Mouse (Mus musculus) forebrain, embryonic 14.5 days (tissue): ENCODE measurements around the gene Fxyd6. TPM values are rescaled to one million over a fixed set of nuclear protein-coding genes. Genes with fewer than 3 reads are reported as not detected.

Experiments
- ATAC-seq: fragments of 200-750 bp; cut with Nextera tagmentation; 2 replicates; pipeline ENCODE4 v1.8.0; 2017; ENCODE audit warnings: mild to moderate bottlenecking, moderate library complexity
- DNase-seq: peaks from one replicate; pipeline ENCODE4 v3.0.0-alpha.2; 2015; ENCODE audit warnings: low spot score
- H3K27ac ChIP-seq: fragments of 300-500 bp; sonication (generic); 2 replicates; pipeline ENCODE4 v1.5.1; 2014; ENCODE audit warnings: low read depth, mild to moderate bottlenecking, control low read depth, low read length, moderate library complexity
- H3K27me3 ChIP-seq: fragments of 300-500 bp; sonication (generic); replicated peaks from 2 replicates; pipeline ENCODE4 v1.6.1; 2014; ENCODE audit warnings: low read length, control low read depth, mixed read lengths; ENCODE audit not compliant: control insufficient read depth, insufficient read depth
- H3K36me3 ChIP-seq: fragments of 300-500 bp; sonication (generic); 2 replicates; pipeline ENCODE4 v1.6.1; 2014; ENCODE audit warnings: low read length, control low read depth; ENCODE audit not compliant: control insufficient read depth, insufficient read depth
- H3K4me1 ChIP-seq: fragments of 300-500 bp; sonication (generic); 2 replicates; pipeline ENCODE4 v1.6.1; 2014; ENCODE audit warnings: antibody characterized with exemption, low read length, control low read depth; ENCODE audit not compliant: control insufficient read depth, insufficient read depth
- H3K4me2 ChIP-seq: fragments of 300-500 bp; sonication (generic); 2 replicates; pipeline ENCODE4 v1.6.1; 2014; ENCODE audit warnings: mild to moderate bottlenecking, control low read depth, low read length
- H3K4me3 ChIP-seq: fragments of 300-500 bp; sonication (generic); 2 replicates; pipeline ENCODE4 v1.5.1; 2014; ENCODE audit warnings: low read depth, low read length, control low read depth
- H3K9ac ChIP-seq: fragments of 300-500 bp; sonication (generic); 2 replicates; pipeline ENCODE4 v1.6.1; 2014; ENCODE audit warnings: mild to moderate bottlenecking, low read length, control low read depth, moderate library complexity
- H3K9me3 ChIP-seq: fragments of 300-500 bp; sonication (generic); replicated peaks from 2 replicates; pipeline ENCODE4 v1.6.1; 2016; ENCODE audit warnings: low read length, control low read depth, mixed read lengths; ENCODE audit not compliant: control insufficient read depth
- WGBS: fragments of 180-500 bp; shearing (Covaris S2); extraction: QIAGEN DNeasy Blood & Tissue Kit; methylation state at CpG from one replicate; pipeline ENCODE4 v1.1.7; 2014; 5-methylcytosine and 5-hydroxymethylcytosine counted together
- polyA plus RNA-seq: library from polyadenylated mRNA; unstranded; fragments of >200 nt; fragmentation: Nextera tagmentation; extraction: Ambion mirVana; gene quantifications from 2 replicates; pipeline ENCODE4 v1.2.1, GENCODE M21; 2014

The Fxyd6 gene
- polyA plus RNA-seq = 355 and 413 TPM in 2 replicates

- H3K9me3 ChIP-seq = no peaks in the 10 kb centered on the region
- H3K4me1 ChIP-seq = peaks cover 9% of the 10 kb centered on the region
- DNase-seq = peak; percentile 70
- peak; percentile 84 for ATAC-seq
- H3K9ac ChIP-seq = peak within 1 kb of the TSS; percentile 81
- peak within 1 kb of the TSS; percentile 73 for H3K4me3 ChIP-seq
- no peaks in the 10 kb centered on the region for H3K36me3 ChIP-seq
- H3K27me3 ChIP-seq = no peaks in the 10 kb centered on the region
- peak within 1 kb of the TSS; percentile 86 for H3K27ac ChIP-seq
- H3K4me2 ChIP-seq = peak within 1 kb of the TSS; percentile 76
- WGBS = under 1% methylated on average over 27 of the region's 28 CpGs
These were observed at the start of gene Fxyd6 for GRCm38 (mm10) chr9:45370117-45370561. Fxyd6 (plus strand) TSS chr9:45370185.

GRCm38 (mm10) chr9:45321465-45321864 lies 48.5 kb upstream of the Fxyd6 start:
- ATAC-seq = no peak
- 75% methylated on average over 6 of the region's 6 CpGs for WGBS

GRCm38 (mm10) chr9:45321946-45322430 lies 48.0 kb upstream of the Fxyd6 start:
- no peaks in the 10 kb centered on the region for H3K4me1 ChIP-seq
- no peak for DNase-seq
- no peaks in the 10 kb centered on the region for H3K27me3 ChIP-seq
- no peaks in the 10 kb centered on the region for H3K36me3 ChIP-seq
- no peak overlapping the region for H3K4me3 ChIP-seq
- WGBS = 86% methylated on average over 4 of the region's 4 CpGs
- ATAC-seq = no peak
- H3K9me3 ChIP-seq = no peaks in the 10 kb centered on the region
- no peak overlapping the region for H3K4me2 ChIP-seq
- H3K27ac ChIP-seq = no peak overlapping the region
- H3K9ac ChIP-seq = no peak overlapping the region

More at GRCm38 (mm10) chr9:45321465-45321864, 48.5 kb upstream of the Fxyd6 start:
- H3K36me3 ChIP-seq = no peaks in the 10 kb centered on the region
- DNase-seq = no peak
- no peaks in the 10 kb centered on the region for H3K27me3 ChIP-seq
- H3K9ac ChIP-seq = no peak overlapping the region
- no peaks in the 10 kb centered on the region for H3K9me3 ChIP-seq
- no peak overlapping the region for H3K27ac ChIP-seq
- H3K4me3 ChIP-seq = no peak overlapping the region
- no peaks in the 10 kb centered on the region for H3K4me1 ChIP-seq
- no peak overlapping the region for H3K4me2 ChIP-seq

GRCm38 (mm10) chr9:45326390-45326789 lies 43.6 kb upstream of the Fxyd6 start:
- H3K27me3 ChIP-seq = no peaks in the 10 kb centered on the region
- no peak for ATAC-seq
- H3K4me1 ChIP-seq = no peaks in the 10 kb centered on the region
- no peaks in the 10 kb centered on the region for H3K36me3 ChIP-seq
- H3K4me3 ChIP-seq = no peak overlapping the region
- H3K4me2 ChIP-seq = no peak overlapping the region
- H3K9ac ChIP-seq = no peak overlapping the region
- H3K9me3 ChIP-seq = no peaks in the 10 kb centered on the region
- H3K27ac ChIP-seq = no peak overlapping the region
- DNase-seq = no peak
- 92% methylated on average over 9 of the region's 9 CpGs for WGBS

- Histone ChIP-seq H3K27me3 (no peaks in the 10 kb centered on the region), H3K4me1 (no peaks in the 10 kb centered on the region), H3K27ac (no peak overlapping the region), H3K36me3 (no peaks in the 10 kb centered on the region), H3K4me3 (no peak overlapping the region), H3K4me2 (no peak overlapping the region), H3K9ac (no peak overlapping the region), H3K9me3 (no peaks in the 10 kb centered on the region)
- 89% methylated on average over 4 of the region's 4 CpGs for WGBS
- no peak for ATAC-seq
- DNase-seq = no peak
These were observed 41.7 kb upstream of the Fxyd6 start for GRCm38 (mm10) chr9:45328263-45328662.

GRCm38 (mm10) chr9:45329577-45329976 lies 40.4 kb upstream of the Fxyd6 start:
- DNase-seq = no peak
- ATAC-seq = no peak
- Histone ChIP-seq H3K27ac (no peak overlapping the region), H3K27me3 (no peaks in the 10 kb centered on the region), H3K36me3 (no peaks in the 10 kb centered on the region), H3K9me3 (no peaks in the 10 kb centered on the region), H3K4me1 (no peaks in the 10 kb centered on the region), H3K4me3 (no peak overlapping the region), H3K4me2 (no peak overlapping the region), H3K9ac (no peak overlapping the region)
- WGBS = 87% methylated on average over 6 of the region's 6 CpGs

- Histone ChIP-seq H3K27ac (no peak overlapping the region), H3K36me3 (no peaks in the 10 kb centered on the region), H3K4me2 (no peak overlapping the region), H3K27me3 (no peaks in the 10 kb centered on the region), H3K4me1 (no peaks in the 10 kb centered on the region), H3K4me3 (no peak overlapping the region), H3K9ac (no peak overlapping the region), H3K9me3 (no peaks in the 10 kb centered on the region)
- DNase-seq (no peak), ATAC-seq (no peak)
- WGBS = 93% methylated on average over 2 of the region's 2 CpGs
These were observed 32.6 kb upstream of the Fxyd6 start for GRCm38 (mm10) chr9:45337406-45337805.

- Histone ChIP-seq H3K9ac (no peak overlapping the region), H3K4me1 (no peaks in the 10 kb centered on the region), H3K36me3 (no peaks in the 10 kb centered on the region), H3K4me3 (no peak overlapping the region), H3K27ac (no peak overlapping the region), H3K27me3 (no peaks in the 10 kb centered on the region), H3K9me3 (no peaks in the 10 kb centered on the region), H3K4me2 (no peak overlapping the region)
- no peak for DNase-seq
- WGBS = 88% methylated on average over 3 of the region's 3 CpGs
- no peak for ATAC-seq
These were observed 26.9 kb upstream of the Fxyd6 start for GRCm38 (mm10) chr9:45343066-45343465.

GRCm38 (mm10) chr9:45345516-45345915 lies 24.5 kb upstream of the Fxyd6 start:
- 78% methylated on average over 2 of the region's 2 CpGs for WGBS
- no peak overlapping the region for H3K4me3 ChIP-seq
- 0 out of 2 replicates have a peak, but pooled peaks have one; percentile 26 for ATAC-seq
- H3K36me3 ChIP-seq = no peaks in the 10 kb centered on the region
- DNase-seq = peak; percentile 74
- H3K27ac ChIP-seq = no peak overlapping the region
- no peak overlapping the region for H3K4me2 ChIP-seq
- no peaks in the 10 kb centered on the region for H3K9me3 ChIP-seq
- H3K4me1 ChIP-seq = no peaks in the 10 kb centered on the region
- H3K27me3 ChIP-seq = no peaks in the 10 kb centered on the region
- no peak overlapping the region for H3K9ac ChIP-seq
